Mouse (Mus musculus): ENCODE data around the gene Lrrd1. TPM values are rescaled to one million over a fixed set of nuclear protein-coding genes. Genes with fewer than 3 reads are reported as not detected.
"Not testable (repeated sequence)": the region's sequence is repeated elsewhere in the genome, so short reads cannot be mapped to it uniquely, and the experiment has no call there.

Gene Lrrd1
- polyA plus RNA-seq, 1 experiment from 2014 or later: 0.13 TPM

- Histone ChIP-seq H3K4me3 (no peak overlapping the region), H3K4me1 (replicated peaks) (no peaks in the 10 kb centered on the region), H3K9ac (no peak overlapping the region), H3K36me3 (no peaks in the 10 kb centered on the region), H3K27me3 (no peaks in the 10 kb centered on the region), H3K27ac (replicated peaks) (no peak overlapping the region), H3K9me3 (no peaks in the 10 kb centered on the region), H3K4me2 (no peak overlapping the region)
- WGBS: 33% methylated on average over 1 of the region's 1 CpGs
- ATAC-seq (ENCODE audit: low FRiP score, low read depth): no peak
Measured at GRCm38 (mm10) chr5:3872348-3872747, 27.4 kb downstream of the Lrrd1 start.

- Histone ChIP-seq H3K4me1 (replicated peaks) (no peaks in the 10 kb centered on the region), H3K27ac (replicated peaks) (no peak overlapping the region), H3K4me3 (no peak overlapping the region), H3K36me3 (no peaks in the 10 kb centered on the region), H3K9ac (no peak overlapping the region), H3K9me3 (no peaks in the 10 kb centered on the region), H3K4me2 (no peak overlapping the region), H3K27me3 (no peaks in the 10 kb centered on the region)
- no peak for ATAC-seq (ENCODE audit: low FRiP score, low read depth)
- 66% methylated on average over 3 of the region's 3 CpGs for WGBS
Measured at GRCm38 (mm10) chr5:3873485-3873884, 28.5 kb downstream of the Lrrd1 start.

GRCm38 (mm10) chr5:3886862-3887261, 41.9 kb downstream of the Lrrd1 start:
- 94% methylated on average over 7 of the region's 7 CpGs for WGBS
- not testable (repeated sequence) for H3K36me3 ChIP-seq; H3K9ac ChIP-seq; H3K9me3 ChIP-seq; H3K4me1 ChIP-seq (replicated peaks); H3K27me3 ChIP-seq; H3K4me2 ChIP-seq; H3K4me3 ChIP-seq; H3K27ac ChIP-seq (replicated peaks); ATAC-seq (ENCODE audit: low FRiP score, low read depth)

DNA sequence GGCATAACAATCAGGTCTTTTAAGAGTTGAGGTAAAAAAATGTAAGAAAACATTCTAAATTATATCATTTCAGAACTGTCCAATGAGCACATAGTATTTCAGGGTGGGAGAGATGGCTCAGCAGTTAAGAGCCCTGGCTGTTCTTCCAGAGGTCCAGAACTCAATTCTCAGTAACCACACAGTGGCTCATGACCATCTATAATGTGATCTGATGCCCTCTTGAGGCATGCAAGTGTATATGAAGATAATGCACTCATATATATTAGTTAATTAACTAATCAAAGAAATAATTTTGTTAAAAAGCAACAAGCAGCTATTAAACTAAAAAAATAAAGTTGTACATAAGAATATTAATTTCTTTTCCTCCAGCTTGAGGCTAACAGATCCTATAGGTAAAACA, 44.2 kb downstream of the Lrrd1 start:
- no peak overlapping the region for H3K27ac ChIP-seq (replicated peaks)

GRCm38 (mm10) chr5:3893459-3894293, 48.7 kb downstream of the Lrrd1 start, which contains the start of gene Mterf1a:
TSS of gene Mterf1a (minus strand) at chr5:3893933.
- H3K4me2 ChIP-seq: peak within 1 kb of the TSS; percentile 60
- 5% methylated on average over 9 of the region's 47 CpGs for WGBS

More for the DNA sequence above, 44.2 kb downstream of the Lrrd1 start:
- Histone ChIP-seq H3K9me3 (no peaks in the 10 kb centered on the region), H3K4me2 (no peak overlapping the region), H3K4me3 (no peak overlapping the region), H3K9ac (no peak overlapping the region), H3K27me3 (no peaks in the 10 kb centered on the region), H3K4me1 (replicated peaks) (peaks cover 10% of the 10 kb centered on the region), H3K36me3 (no peaks in the 10 kb centered on the region)
- ATAC-seq (ENCODE audit: low FRiP score, low read depth): no peak

DNA sequence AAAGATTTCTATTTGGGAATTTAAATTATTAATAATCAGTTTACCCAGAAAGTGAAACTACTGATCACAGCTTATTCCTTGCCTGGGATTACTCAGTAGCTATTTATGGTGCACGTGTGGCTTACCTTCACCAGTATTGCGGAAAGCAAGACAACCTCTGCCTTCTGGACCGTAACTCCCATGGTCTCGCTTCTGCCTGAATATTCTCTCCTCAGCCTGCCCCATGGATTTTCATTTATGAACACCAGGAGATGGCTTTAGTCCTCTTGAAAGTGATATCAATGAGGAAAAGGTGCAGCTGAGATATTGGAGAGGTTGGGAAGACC, 49.3 kb downstream of the Lrrd1 start:
- not testable (repeated sequence) for ATAC-seq (ENCODE audit: low FRiP score, low read depth); H3K36me3 ChIP-seq; H3K9me3 ChIP-seq; H3K27ac ChIP-seq (replicated peaks); H3K27me3 ChIP-seq; H3K9ac ChIP-seq
- 95% methylated on average over 4 of the region's 4 CpGs for WGBS
- Histone ChIP-seq H3K4me2 (peak overlapping the region; percentile 36; the same call in 1 of the 2 replicates), H3K4me3 (peak overlapping the region; percentile 35), H3K4me1 (replicated peaks) (peaks cover 10% of the 10 kb centered on the region)

More at GRCm38 (mm10) chr5:3893459-3894293, 48.7 kb downstream of the Lrrd1 start, which contains the start of gene Mterf1a:
- H3K4me1 ChIP-seq (replicated peaks): peaks cover 10% of the 10 kb centered on the region
- peak within 1 kb of the TSS; percentile 40 for H3K4me3 ChIP-seq
- peak; percentile 100 for ATAC-seq (ENCODE audit: low FRiP score, low read depth)
- H3K9me3 ChIP-seq, H3K36me3 ChIP-seq, H3K27me3 ChIP-seq: not testable (repeated sequence)
- peak within 1 kb of the TSS; percentile 39 for H3K9ac ChIP-seq
- peak within 1 kb of the TSS; percentile 23; the same call in 1 of the 2 replicates for H3K27ac ChIP-seq (replicated peaks)

GRCm38 (mm10) chr5:3905471-3905870, 60.5 kb downstream of the Lrrd1 start:
- Histone ChIP-seq H3K4me3 (no peak overlapping the region), H3K27ac (replicated peaks) (no peak overlapping the region), H3K9me3 (no peaks in the 10 kb centered on the region), H3K4me1 (replicated peaks) (no peaks in the 10 kb centered on the region), H3K9ac (no peak overlapping the region), H3K4me2 (no peak overlapping the region), H3K36me3 (no peaks in the 10 kb centered on the region), H3K27me3 (no peaks in the 10 kb centered on the region)
- ATAC-seq (ENCODE audit: low FRiP score, low read depth): no peak
- 65% methylated on average over 2 of the region's 2 CpGs for WGBS

Other genes with a start within 250 kb of the Lrrd1 start
- gene Pex1, start 249.1 kb upstream of the Lrrd1 start, polyA plus RNA-seq (2015; fragmentation: Nextera tagmentation; extraction: Ambion mirVana): 22.6 and 23.0 TPM in 2 replicates
- 15.5 and 16.6 TPM in 2 replicates for gene Rbm48, start 248.6 kb upstream of the Lrrd1 start, polyA plus RNA-seq (2015; fragmentation: Nextera tagmentation; extraction: Ambion mirVana)
- not detected in 2 replicates for gene Tmbim7, start 194.0 kb upstream of the Lrrd1 start, polyA plus RNA-seq (2015; fragmentation: Nextera tagmentation; extraction: Ambion mirVana)
- 60.6 and 62.3 TPM in 2 replicates for gene Gatad1, start 188.0 kb upstream of the Lrrd1 start, polyA plus RNA-seq (2015; fragmentation: Nextera tagmentation; extraction: Ambion mirVana)
- gene Ankib1, start 42.2 kb upstream of the Lrrd1 start, polyA plus RNA-seq (2015; fragmentation: Nextera tagmentation; extraction: Ambion mirVana): 18.0 and 18.1 TPM in 2 replicates
- 48.6 and 50.1 TPM in 2 replicates for gene Krit1, start 42.0 kb upstream of the Lrrd1 start, polyA plus RNA-seq (2015; fragmentation: Nextera tagmentation; extraction: Ambion mirVana)
- gene Mterf1a, start 48.8 kb downstream of the Lrrd1 start, polyA plus RNA-seq (2015; fragmentation: Nextera tagmentation; extraction: Ambion mirVana): 5.5 and 6.8 TPM in 2 replicates
- 316 and 323 TPM in 2 replicates for gene Akap9, start 82.9 kb downstream of the Lrrd1 start, polyA plus RNA-seq (2015; fragmentation: Nextera tagmentation; extraction: Ambion mirVana)

Data from hindbrain, embryonic 15.5 days (tissue).